Mouse (Mus musculus): ENCODE results near the gene Syngap1. TPM values are rescaled to one million over a fixed set of nuclear protein-coding genes. Genes with fewer than 3 reads are reported as not detected.

Gene Syngap1
- polyA plus RNA-seq, 3 experiments from 2014 or later = not detected

GRCm38 (mm10) chr17:26995562-26995961 lies 54.5 kb downstream of the Syngap1 start:
- ATAC-seq = no peak

DNA sequence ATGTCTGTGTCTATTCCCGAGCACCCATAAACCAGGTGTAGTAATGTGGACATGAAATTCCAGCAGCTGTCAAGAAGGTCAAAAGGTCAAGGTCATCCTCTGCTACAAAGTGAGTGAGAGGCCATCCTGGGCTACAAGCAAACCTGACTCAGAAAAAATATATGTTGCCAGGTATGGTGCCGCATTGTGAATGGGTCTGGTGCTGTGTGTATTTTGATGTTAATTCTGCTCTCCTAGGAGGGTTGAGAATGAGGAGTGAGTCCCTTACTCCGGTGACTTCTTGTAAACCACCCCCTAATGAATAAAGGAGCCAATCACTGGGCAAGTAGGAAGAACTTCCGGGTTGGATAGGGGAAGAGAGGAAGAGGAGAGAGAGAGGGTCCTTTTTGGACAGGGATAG lies 56.6 kb downstream of the Syngap1 start:
- no peak for ATAC-seq

GRCm38 (mm10) chr17:26998283-26998682 lies 57.2 kb downstream of the Syngap1 start:
- no peak for ATAC-seq

DNA sequence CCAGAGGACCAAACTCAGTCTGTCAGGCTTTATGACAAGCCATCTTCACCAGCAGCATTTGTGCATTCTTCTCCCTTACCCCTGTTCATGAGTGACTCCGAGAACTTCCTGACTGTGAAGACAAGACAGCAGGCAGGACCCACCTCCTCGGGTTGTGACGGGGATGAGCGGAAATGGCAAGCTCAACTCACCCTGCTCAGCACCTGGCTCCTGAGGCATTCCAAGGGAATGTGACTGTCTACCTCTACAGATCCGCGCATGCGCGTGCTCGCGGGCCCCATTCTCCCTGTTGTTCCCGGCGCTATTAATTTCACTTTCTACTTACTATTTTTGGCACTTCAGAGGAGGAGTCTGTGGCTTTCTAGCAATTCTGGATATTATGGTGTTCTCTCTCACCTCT lies 58.9 kb downstream of the Syngap1 start:
- peak; percentile 77 for ATAC-seq

DNA sequence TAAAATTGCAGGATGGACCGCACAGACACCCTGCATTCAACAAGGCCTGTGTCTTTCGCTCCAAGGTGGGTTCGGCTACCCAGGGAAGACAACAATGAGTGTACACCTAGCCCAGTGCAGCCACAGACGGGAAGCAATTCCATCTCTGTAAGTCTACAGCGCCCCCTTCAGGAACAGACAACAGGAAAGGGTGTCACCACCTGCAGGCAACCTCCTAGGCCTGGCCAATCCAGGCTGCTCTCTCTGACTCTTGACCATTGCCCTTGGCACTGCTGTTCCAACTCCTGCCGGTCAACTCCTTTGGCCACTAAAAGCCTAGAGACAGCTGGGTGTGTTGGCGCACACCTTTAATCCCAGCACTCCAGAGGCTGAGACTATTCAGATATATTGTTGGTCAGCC lies 60.1 kb downstream of the Syngap1 start:
- no peak for ATAC-seq

- no peak for ATAC-seq
Observed at GRCm38 (mm10) chr17:27001889-27002288, 60.8 kb downstream of the Syngap1 start.

DNA sequence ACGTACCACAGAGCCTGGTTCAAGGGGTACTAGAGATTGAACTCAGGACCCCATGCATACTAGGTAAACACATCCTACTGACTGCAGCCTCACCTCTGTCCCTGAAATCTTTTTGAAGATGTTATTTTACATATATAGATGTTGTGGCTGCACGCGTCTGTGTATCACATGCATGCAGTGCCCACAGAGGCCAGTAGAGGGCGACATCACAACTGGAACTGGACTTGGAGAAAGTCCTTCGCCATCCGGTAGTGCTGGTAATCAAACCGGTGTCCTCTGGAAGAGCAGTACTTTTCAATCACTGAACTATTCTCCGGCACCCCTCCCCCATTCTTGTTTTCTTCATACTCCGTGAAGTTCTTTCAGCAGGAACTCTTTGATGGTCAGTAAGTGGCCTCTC lies 63.4 kb downstream of the Syngap1 start:
- no peak for ATAC-seq

DNA sequence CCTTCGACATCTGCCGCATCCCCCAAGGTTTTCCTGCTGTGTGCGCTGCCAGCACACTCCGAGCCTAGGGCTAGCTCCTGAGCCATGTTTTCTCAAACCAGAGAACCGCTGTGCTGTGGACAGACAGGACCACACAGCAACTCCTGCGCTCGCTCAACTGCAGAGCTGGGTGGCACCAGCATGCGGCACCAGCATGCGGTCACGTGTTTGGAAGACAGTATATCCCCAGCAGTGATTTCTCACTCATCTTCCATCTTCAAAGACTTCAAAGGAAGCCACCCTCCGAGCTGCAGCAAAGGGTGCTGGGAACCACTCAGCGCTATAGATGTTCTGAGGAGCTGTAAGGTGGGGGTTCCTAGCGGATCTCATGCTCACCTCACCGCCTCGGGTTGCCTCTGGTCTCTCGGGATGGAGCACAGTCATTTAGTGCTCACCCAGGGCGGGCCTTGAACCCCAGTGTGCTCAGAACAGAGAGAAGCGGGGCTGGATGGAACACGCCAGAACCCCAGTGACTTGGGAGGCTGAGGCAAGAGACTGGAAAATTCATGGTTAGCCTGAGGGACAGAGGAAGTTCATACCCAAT lies 63.9 kb downstream of the Syngap1 start:
- no peak for ATAC-seq

DNA sequence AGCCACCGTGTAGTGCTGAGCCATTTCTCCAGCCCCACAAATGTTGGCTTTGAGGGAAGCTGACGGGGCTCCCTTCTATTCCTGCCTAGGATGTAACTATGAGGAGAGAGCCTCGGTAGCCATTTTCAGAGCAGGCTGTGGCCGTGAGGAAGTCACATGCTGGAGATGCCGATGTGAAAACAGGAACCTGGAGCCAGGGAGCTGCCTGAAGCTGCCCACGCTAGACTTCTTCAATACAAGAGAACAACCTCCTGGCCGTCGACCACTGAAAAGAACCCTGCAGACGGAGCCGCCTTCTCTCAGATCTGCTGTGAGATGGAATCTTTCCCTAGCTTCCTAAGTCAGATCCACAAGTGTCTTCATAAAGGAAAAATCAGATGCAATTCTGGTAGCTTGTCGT lies 64.6 kb downstream of the Syngap1 start:
- ATAC-seq = no peak

- ATAC-seq = no peak
Observed at GRCm38 (mm10) chr17:27008277-27008676, 67.2 kb downstream of the Syngap1 start.

GRCm38 (mm10) chr17:27011167-27011566 lies 70.1 kb downstream of the Syngap1 start:
- no peak for ATAC-seq

GRCm38 (mm10) chr17:27011998-27012672 lies 71.1 kb downstream of the Syngap1 start:
- peak; percentile 89 for ATAC-seq

DNA sequence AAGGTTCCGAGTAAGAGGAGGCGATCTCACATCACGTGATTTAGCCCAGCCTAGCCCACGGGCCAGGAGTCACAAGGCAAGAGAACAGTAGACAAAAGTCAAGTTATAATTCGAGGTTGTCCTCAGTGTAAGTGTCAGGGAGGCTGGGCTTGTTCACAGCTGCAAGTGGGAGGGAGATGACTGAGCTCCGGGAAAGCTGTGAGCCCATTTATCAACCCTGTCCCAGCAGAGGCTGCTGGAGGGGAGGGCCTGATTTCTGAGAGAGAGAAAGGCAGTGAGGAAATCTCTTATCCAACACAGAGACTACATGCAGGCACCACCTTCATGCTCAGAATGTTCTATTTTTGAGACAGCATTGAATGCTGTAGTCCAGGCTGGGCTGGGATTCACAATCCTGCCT lies 71.9 kb downstream of the Syngap1 start:
- ATAC-seq = no peak

DNA sequence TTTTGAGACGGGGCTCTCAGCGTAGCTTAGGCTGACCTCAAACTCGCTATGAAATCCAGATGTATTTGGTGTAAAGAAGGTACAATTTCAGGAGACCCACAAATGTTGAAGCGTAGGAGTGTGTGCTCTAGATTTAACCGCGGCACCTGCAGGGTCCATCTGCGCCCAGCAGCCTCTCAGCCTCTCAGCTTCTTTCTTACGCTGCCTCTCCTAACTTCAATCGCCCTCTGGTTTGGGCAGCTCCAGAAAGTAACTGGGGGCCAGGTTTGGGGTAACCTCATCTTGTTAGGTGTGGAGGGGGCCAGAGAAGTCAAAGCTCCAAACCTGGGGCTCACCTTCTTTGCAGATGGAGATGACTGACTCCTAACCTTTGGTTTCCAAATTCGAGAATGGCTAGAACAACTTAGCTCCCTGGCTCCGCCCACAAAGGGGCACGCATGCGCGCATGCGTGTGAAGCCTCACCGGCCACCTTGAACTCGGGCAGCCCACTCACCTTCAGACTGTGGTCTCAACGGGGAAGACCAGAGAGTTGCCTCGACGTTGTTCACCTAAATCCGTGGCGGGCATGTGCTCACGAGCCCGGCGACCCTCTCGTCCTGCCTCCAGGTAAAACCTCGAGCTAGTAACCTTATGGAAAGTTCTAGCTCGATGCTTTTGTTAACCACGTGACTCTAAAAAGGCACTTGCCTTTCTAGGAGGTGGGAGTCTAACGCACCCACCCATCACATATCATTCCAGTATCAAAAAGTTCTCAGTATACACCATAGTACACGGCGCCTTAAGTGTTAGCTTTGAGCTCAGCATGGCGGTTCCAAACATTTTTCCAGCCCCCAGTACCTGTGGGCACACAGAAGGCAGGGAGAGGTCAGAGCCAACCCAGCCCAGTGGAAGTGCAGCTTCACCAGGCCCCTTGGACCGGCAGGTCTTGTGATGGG lies 76.8 kb downstream of the Syngap1 start:
- peak; percentile 87 for ATAC-seq

DNA sequence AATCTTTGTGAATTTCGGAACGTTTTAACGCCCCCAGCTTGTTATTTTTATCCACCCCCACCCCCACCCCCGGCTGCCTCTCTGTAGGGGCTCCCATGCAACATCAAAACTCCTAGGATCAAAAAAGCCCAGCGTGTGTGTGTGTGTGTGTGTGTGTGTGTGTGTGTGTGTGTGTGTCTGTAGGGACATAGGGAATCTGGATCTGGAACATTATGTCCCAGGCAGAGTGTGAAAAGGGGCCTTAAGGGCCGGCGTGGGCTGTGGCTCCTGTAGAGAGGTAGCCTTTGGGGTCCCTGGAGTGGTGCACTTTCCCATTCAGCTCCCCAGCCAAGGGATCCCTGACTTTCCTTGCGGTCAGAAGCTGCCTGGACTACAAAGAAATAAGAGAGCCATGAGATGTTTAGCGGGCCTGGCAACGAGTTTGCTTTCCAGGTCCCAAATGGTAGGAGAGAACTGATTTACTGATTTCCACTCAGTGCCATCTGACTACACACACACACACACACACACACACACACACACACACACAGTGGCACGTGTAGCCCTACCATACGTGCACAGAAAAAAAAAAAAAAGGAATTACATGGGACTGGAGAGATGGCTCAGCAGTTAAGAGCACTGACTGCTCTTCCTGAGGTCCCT lies 77.6 kb downstream of the Syngap1 start:
- no peak for ATAC-seq

- no peak for ATAC-seq
Observed at GRCm38 (mm10) chr17:27021076-27021475, 80.0 kb downstream of the Syngap1 start.

GRCm38 (mm10) chr17:27021736-27022135 lies 80.7 kb downstream of the Syngap1 start:
- no peak for ATAC-seq

Other genes starting within 250 kb of the Syngap1 start
- gene Crebrf, start 225.6 kb upstream of the Syngap1 start, polyA plus RNA-seq (2017; shearing (Covaris generic)) = 10 to 100 TPM; 29.4 to 66.0 (median 53.7) TPM
- 10 to 100 TPM; 37.8 to 39.2 (median 38.1) TPM for gene Bnip1, start 160.2 kb upstream of the Syngap1 start, polyA plus RNA-seq (2017; shearing (Covaris generic))
- gene Nkx2-5, start 96.2 kb upstream of the Syngap1 start, polyA plus RNA-seq (2017; shearing (Covaris generic)) = not detected
- gene Kifc5b, start 24.2 kb upstream of the Syngap1 start, polyA plus RNA-seq (2017; shearing (Covaris generic)) = 1 to 10 TPM; 1.2 to 5.3 (median 4.0) TPM
- 10 to 100 TPM in 2 of 3 experiments, 1 to 10 TPM in 1; 8.2 to 17.5 (median 14.2) TPM for gene Phf1, start 8.2 kb upstream of the Syngap1 start, polyA plus RNA-seq (2017; shearing (Covaris generic))
- gene Cuta, start 1.7 kb upstream of the Syngap1 start, polyA plus RNA-seq (2017; shearing (Covaris generic)) = 100 to 1,000 TPM; 132 to 166 (median 135) TPM
- 10 to 100 TPM in 1 of 3 experiments, 1 to 10 TPM in 2; 9.0 to 11.1 (median 9.3) TPM for gene Zbtb9, start 31.9 kb downstream of the Syngap1 start, polyA plus RNA-seq (2017; shearing (Covaris generic))
- 10 to 100 TPM in 1 of 3 experiments, 1 to 10 TPM in 2; 5.1 to 23.3 (median 6.8) TPM for gene Bak1, start 87.8 kb downstream of the Syngap1 start, polyA plus RNA-seq (2017; shearing (Covaris generic))
- 1 to 10 TPM; 3.9 to 8.2 (median 7.1) TPM for gene Itpr3, start 116.1 kb downstream of the Syngap1 start, polyA plus RNA-seq (2017; shearing (Covaris generic))
- gene Uqcc2, start 192.7 kb downstream of the Syngap1 start, polyA plus RNA-seq (2017; shearing (Covaris generic)) = 100 to 1,000 TPM; 123 to 139 (median 128) TPM
- gene Ip6k3, start 226.5 kb downstream of the Syngap1 start, polyA plus RNA-seq (2017; shearing (Covaris generic)) = not detected

Data from inflammation-experienced regulatory T-cells, adult 6 months (primary cell).